Mouse (Mus musculus): ENCODE data around the gene Mrpl16.
A peak's percentile ranks its signal among the peaks of the same experiment; 100 is the strongest.

Gene Mrpl16

GRCm38 (mm10) chr19:11770205-11770892, at the start of gene Mrpl16:
TSS of gene Mrpl16 (plus strand) at chr19:11770391.
- DNase-seq = peak; percentile 86 to 91

GRCm38 (mm10) chr19:11723870-11724269, 46.3 kb upstream of the Mrpl16 start:
- DNase-seq = no peak

GRCm38 (mm10) chr19:11724275-11724674, 45.9 kb upstream of the Mrpl16 start:
- no peak for DNase-seq

GRCm38 (mm10) chr19:11725915-11726314, 44.3 kb upstream of the Mrpl16 start:
- no peak for DNase-seq

DNA sequence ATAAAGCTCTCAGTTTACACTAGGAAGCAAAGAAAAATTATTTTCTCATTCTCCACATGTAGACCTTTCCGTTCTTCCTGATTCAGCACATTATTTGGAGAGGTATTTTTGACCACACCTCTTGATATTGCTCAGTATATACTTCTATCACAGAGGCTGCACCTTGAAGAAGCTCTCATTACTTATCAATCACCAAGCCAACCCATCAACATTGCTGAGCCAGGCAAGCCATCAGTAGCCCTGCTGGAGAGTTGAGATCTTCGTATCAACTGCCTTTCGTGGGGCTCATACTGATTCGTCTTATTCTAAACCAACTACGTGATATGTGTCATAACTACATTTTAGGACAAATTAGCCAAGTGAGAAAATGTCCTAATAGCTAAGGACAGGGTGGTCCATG, 42.9 kb upstream of the Mrpl16 start:
- DNase-seq = no peak

GRCm38 (mm10) chr19:11730278-11730677, 39.9 kb upstream of the Mrpl16 start:
- no peak for DNase-seq

GRCm38 (mm10) chr19:11736455-11736854, 33.7 kb upstream of the Mrpl16 start:
- no peak for DNase-seq

DNA sequence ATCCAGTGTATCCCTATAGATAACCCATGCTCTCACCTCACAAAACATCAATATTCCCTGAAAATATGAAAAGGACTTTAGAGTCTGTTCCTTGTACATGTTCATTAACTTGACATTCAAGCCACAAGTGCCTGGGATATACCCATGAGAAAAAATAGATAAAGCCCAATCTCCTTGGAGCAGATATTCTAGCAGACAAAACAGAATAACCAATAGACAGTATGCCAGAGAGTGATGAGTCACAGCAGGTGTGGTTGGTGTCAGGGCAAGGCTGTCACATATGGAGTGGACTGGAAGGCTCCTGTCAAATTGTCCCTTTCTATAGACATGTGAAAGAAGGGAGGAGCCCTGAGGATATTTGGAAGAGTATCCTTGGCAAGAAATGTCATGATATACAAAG, 24.5 kb upstream of the Mrpl16 start:
- DNase-seq = no peak

DNA sequence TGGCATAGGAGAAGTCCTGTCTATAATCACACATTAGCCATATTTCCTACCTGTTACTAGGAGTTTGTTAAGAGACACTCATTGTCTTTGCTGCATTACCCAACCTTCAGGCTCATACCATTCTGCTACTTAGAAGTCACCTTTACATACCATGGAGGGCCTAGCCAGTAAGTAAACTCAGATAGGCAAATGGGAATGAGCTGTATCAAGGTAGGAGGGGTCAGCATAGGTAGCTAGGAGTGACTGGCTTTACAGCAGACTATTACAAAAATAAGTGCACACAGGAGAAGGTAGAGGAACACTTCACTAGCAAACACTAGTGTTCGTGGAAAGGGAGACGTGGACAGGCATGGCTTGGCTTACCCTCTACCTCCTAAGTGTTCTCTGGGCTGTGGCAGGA, 22.9 kb upstream of the Mrpl16 start, which contains the start of gene Gif:
Gene Gif (plus strand): TSS at position 257 of the 400 bp plus-strand sequence.
- DNase-seq = no peak

DNA sequence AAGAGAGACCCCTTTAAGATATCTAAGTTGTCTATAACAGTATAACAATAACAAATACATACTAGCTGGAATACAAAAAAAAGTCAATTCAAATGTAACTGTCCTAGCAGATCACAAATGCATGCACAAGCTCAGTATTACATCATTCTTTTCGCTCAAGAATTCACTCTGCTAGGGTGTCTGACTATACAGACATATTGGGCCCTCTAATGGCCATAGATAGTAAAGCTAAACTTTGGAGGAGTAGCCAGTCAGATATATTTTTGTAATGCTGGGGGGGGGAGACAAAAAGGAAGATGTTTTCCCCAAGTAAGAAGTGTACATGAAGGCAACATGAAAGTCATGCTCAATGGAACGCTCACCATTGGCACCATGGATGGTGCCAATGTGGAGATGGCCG, 5.1 kb upstream of the Mrpl16 start:
- DNase-seq = no peak

GRCm38 (mm10) chr19:11766413-11766812, 3.8 kb upstream of the Mrpl16 start:
- no peak for DNase-seq

DNA sequence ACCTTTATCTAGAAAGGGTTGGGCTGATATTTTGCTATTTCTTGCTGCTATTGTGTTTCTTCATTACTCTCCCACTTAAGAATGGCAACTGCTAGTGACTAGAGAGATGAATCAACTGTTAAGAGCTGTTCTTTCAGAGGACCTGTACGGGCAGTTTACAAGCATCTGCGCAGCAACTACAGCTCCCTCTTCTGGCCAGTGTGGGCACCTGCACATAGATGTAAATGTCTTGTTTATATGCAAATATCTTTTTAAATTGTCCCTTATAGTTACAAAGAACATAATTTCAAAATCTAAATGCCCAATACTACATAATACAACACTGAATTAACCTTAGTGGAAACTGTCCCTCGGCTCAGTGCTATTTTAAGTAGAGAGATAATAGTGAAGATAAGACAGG, 2.0 kb upstream of the Mrpl16 start:
- DNase-seq = peak; percentile 24 to 35

GRCm38 (mm10) chr19:11769257-11769920, 802 bp upstream of the Mrpl16 start:
- DNase-seq = no peak

DNA sequence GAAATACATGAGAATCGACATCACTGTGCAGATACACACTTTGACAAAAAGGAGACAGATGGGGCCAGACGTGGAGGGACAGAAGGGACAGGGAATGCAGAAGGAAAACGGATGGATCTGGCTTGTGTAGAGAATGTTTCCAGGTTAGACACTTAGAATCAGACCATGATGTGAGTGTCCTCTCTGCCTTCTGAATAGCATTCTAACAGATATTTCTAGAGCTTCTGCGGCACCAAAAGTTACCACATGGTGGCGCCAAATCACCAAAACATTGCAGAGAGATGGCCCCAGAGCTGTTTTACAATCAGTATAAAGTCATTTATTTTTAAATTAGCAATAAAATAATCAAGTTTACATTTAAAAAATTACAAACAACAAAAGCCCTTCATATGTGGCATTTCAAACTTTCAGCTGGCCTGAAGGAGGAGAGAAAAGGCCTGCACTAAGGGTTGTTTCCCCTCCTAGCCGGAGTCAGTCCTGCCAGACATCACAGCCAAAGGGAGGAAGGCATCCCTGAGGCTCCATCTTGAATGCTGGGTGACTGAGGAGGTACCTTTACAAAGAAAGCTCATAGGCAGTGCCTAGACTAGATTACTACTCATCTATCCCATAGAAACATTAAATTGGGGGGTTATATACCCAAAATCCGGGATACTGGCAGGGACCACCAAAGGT, 7.1 kb downstream of the Mrpl16 start:
- peak; percentile 80 to 82 for DNase-seq

DNA sequence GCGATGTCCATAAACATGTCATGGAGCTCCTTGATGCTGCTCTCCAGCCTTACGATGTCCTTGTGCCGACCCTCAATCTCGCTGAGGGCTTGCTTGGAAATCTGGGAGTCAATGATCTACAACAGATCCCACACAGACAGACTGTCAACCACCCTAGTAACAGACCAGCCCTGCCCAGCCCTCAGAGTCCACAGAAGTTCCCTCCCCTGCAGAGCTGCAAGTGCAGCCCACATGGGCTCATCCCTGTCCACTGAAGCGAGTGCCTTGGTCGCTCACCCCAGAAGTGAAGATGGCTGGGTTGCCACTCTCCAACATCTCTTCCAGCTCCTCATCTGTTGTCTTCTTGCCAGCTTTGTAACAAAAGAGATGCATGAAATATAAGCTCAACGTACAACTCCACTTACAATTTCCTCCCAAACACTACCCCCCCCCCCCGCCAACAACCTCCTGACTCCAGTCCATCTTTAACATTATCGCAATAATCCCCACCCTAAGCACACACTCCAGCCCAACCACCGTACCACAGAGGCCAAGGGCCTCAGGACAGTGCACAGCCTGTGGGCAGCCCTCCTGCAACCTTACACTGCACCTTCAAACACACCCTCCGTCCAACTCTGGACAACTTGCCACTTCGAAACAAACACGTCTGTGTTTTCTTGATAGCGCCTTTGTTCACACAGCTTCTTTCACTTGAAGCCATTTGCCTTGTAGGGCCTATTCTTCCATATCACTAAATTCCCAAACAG, 15.4 kb downstream of the Mrpl16 start:
- no peak for DNase-seq

DNA sequence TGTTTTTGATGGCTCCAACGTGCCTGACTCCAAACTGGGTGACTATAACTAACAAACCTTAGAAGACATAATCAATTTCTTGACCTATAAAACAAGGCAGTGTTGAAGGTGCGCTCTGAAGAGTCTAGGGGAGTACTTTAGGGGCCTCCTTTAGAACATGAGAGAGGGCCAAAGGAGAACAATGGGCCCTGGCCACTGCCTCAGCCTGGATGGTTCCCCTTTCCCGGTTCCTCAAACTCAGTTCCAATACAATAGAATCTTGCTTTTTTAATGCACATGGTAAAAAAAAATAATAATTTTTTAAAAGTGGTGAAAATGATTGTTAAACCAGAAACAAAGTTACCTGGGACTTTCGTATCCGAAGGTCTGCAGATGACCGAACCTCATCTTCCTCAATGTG, 17.6 kb downstream of the Mrpl16 start:
- DNase-seq = no peak

DNA sequence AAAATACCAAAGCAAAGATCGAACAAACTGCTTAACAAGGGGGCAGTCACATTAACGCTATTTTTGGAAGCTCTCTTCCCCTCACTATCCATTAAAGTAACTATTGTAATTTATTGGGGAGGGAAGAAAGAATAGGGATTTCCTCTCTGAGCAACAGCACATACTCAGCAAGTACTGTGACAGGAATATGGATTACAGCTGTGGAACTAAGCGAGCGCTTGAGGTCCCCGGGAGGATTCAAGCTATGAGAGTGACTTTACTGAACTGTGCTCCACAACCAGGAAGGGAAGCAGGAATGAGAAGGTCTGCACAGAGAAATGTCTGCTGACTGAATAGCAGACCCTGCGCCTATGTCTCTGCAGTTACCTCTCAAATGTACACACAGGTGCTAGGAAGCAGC, 18.7 kb downstream of the Mrpl16 start:
- DNase-seq = peak; percentile 14 to 21

GRCm38 (mm10) chr19:11791825-11792224, 21.6 kb downstream of the Mrpl16 start:
- no peak for DNase-seq

- DNase-seq = no peak
Measured at GRCm38 (mm10) chr19:11793741-11794359, 23.7 kb downstream of the Mrpl16 start.

DNA sequence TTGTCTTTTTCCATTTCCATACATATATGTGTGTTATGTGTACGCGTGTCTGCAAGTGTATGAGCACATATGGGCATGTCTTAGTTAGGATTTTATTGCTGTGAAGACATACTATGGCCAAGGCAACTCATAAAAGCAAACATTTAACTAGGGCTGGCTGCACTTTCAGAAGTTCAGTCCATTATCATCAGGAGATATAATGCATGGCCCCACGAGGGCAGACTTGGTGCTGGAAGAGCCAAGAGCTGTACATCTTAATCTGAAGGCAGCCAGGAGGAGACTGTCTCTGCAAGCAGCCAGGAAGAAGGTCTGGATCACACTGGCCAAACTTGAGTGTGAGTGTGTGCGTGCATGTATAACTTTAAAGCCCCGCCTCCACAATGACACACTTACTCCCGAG, 24.3 kb downstream of the Mrpl16 start:
- no peak for DNase-seq

- DNase-seq = no peak
Measured at GRCm38 (mm10) chr19:11800531-11801315, 30.5 kb downstream of the Mrpl16 start.

- no peak for DNase-seq
Measured at GRCm38 (mm10) chr19:11804423-11804822, 34.2 kb downstream of the Mrpl16 start.
